ENCODE assay signal across 14 mouse cellular contexts in genomic region chr4:151739348-151739956, GRCm38 (mm10).
DNase-seq lines count a peak whose midpoint lies in the region; ATAC-seq lines count a peak whose summit lies in the region.
"Had no signal": no experiment of that assay in that cellular context is flagged by ENCODE, and none has a peak within 500 bp of the region (broad histone marks: within the 10 kb centered on the region; RNA-seq: fewer than 3 reads in every experiment).

No protein-coding gene starts in this region.

- H3K27ac ChIP-seq in forebrain, embryonic 15.5 days (replicated peaks): no peak overlapping the region
- H3K27ac ChIP-seq in forebrain, embryonic 16.5 days (ENCODE audit: low read length): no peak overlapping the region
- H3K27ac ChIP-seq in midbrain, embryonic 10.5 days (replicated peaks): 0 out of 2 replicates have a peak overlapping the region, but pooled peaks have one; percentile 33
- no peak overlapping the region for H3K27ac ChIP-seq in midbrain, embryonic 11.5 days (ENCODE audit: low read depth, low read length)
- H3K27ac ChIP-seq in liver, embryonic 16.5 days (ENCODE audit: low read length): no peak overlapping the region; the same call in 1 of the 2 replicates
- H3K27ac ChIP-seq: heart, adult 2 months; lung, embryonic 15.5 days had no signal

- no peak overlapping the region for H3K4me2 ChIP-seq in forebrain, embryonic 15.5 days (replicated peaks)
- no peak overlapping the region for H3K4me2 ChIP-seq in forebrain, embryonic 16.5 days (ENCODE audit: low read length)
- no peak overlapping the region for H3K4me2 ChIP-seq in midbrain, embryonic 11.5 days
- H3K4me2 ChIP-seq in liver, embryonic 16.5 days (ENCODE audit: low read depth, low read length): no peak overlapping the region
- H3K4me2 ChIP-seq: lung, embryonic 15.5 days had no signal

- H3K9ac ChIP-seq in forebrain, embryonic 15.5 days (replicated peaks): no peak overlapping the region
- no peak overlapping the region for H3K9ac ChIP-seq in forebrain, embryonic 16.5 days (replicated peaks; ENCODE audit: low read depth, low read length)
- H3K9ac ChIP-seq in midbrain, embryonic 11.5 days (ENCODE audit: low read length): no peak overlapping the region
- no peak overlapping the region for H3K9ac ChIP-seq in liver, embryonic 16.5 days (ENCODE audit: low read depth, low read length)
- H3K9ac ChIP-seq: lung, embryonic 15.5 days had no signal

- ATAC-seq in forebrain, embryonic 15.5 days (replicated peaks): 0 out of 2 replicates have a peak, but pooled peaks have one; percentile 36
- no peak for ATAC-seq in forebrain, embryonic 16.5 days
- ATAC-seq in midbrain, embryonic 11.5 days (ENCODE audit: low FRiP score): no peak
- ATAC-seq in granulocyte monocyte progenitor cell, adult 5-6 weeks (replicated peaks; ENCODE audit: poor library complexity, severe bottlenecking): peak; percentile 9; the same call in 1 of the 2 replicates
- ATAC-seq in liver, embryonic 16.5 days (ENCODE audit: low read depth): peak; percentile 43
- ATAC-seq: Patski had no signal

- H3K27me3 ChIP-seq in forebrain, embryonic 15.5 days: no peaks in the 10 kb centered on the region
- no peaks in the 10 kb centered on the region for H3K27me3 ChIP-seq in forebrain, embryonic 16.5 days (replicated peaks; ENCODE audit: control insufficient read depth, insufficient read depth, low read length)
- H3K27me3 ChIP-seq in midbrain, embryonic 10.5 days (ENCODE audit: low read depth, poor library complexity, severe bottlenecking): no peaks in the 10 kb centered on the region
- no peaks in the 10 kb centered on the region for H3K27me3 ChIP-seq in midbrain, embryonic 11.5 days (ENCODE audit: control insufficient read depth, insufficient read depth, low read length)
- no peaks in the 10 kb centered on the region for H3K27me3 ChIP-seq in liver, embryonic 16.5 days (ENCODE audit: control insufficient read depth, insufficient read depth, low read depth, low read length)
- H3K27me3 ChIP-seq: lung, embryonic 15.5 days had no signal

- H3K4me3 ChIP-seq in forebrain, embryonic 15.5 days: no peak overlapping the region
- no peak overlapping the region for H3K4me3 ChIP-seq in forebrain, embryonic 16.5 days (replicated peaks; ENCODE audit: low read length)
- no peak overlapping the region for H3K4me3 ChIP-seq in midbrain, embryonic 10.5 days
- H3K4me3 ChIP-seq in midbrain, embryonic 11.5 days (ENCODE audit: low read depth, low read length): no peak overlapping the region
- no peak overlapping the region for H3K4me3 ChIP-seq in liver, embryonic 16.5 days (ENCODE audit: low read depth, low read length)
- H3K4me3 ChIP-seq: heart, adult 2 months; lung, embryonic 15.5 days; megakaryocyte, embryonic 14.5 days had no signal

- H3K36me3 ChIP-seq in forebrain, embryonic 15.5 days: no peaks in the 10 kb centered on the region
- no peaks in the 10 kb centered on the region for H3K36me3 ChIP-seq in forebrain, embryonic 16.5 days (ENCODE audit: control insufficient read depth, insufficient read depth)
- H3K36me3 ChIP-seq in midbrain, embryonic 10.5 days: no peaks in the 10 kb centered on the region
- no peaks in the 10 kb centered on the region for H3K36me3 ChIP-seq in midbrain, embryonic 11.5 days (ENCODE audit: control insufficient read depth, insufficient read depth, low read length)
- no peaks in the 10 kb centered on the region for H3K36me3 ChIP-seq in liver, embryonic 16.5 days (ENCODE audit: control insufficient read depth, insufficient read depth)
- H3K36me3 ChIP-seq: lung, embryonic 15.5 days had no signal

- H3K9me3 ChIP-seq in forebrain, embryonic 15.5 days: no peaks in the 10 kb centered on the region
- no peaks in the 10 kb centered on the region for H3K9me3 ChIP-seq in forebrain, embryonic 16.5 days (ENCODE audit: control insufficient read depth, low read length)
- no peaks in the 10 kb centered on the region for H3K9me3 ChIP-seq in midbrain, embryonic 10.5 days (replicated peaks)
- no peaks in the 10 kb centered on the region for H3K9me3 ChIP-seq in midbrain, embryonic 11.5 days (ENCODE audit: control insufficient read depth, low read length)
- H3K9me3 ChIP-seq in liver, embryonic 16.5 days (replicated peaks; ENCODE audit: control insufficient read depth, low read length): no peaks in the 10 kb centered on the region
- H3K9me3 ChIP-seq: lung, embryonic 15.5 days had no signal

- 86% methylated on average over 12 of the region's 12 CpGs for WGBS in forebrain, embryonic 15.5 days
- WGBS in forebrain, embryonic 16.5 days: 83% methylated on average over 11 of the region's 12 CpGs
- 83% methylated on average over 12 of the region's 12 CpGs for WGBS in midbrain, embryonic 10.5 days
- 86% methylated on average over 11 of the region's 12 CpGs for WGBS in midbrain, embryonic 11.5 days
- 56% methylated on average over 11 of the region's 12 CpGs for WGBS in liver, embryonic 16.5 days (ENCODE audit: insufficient replicate concordance)

- no peak for DNase-seq in midbrain, embryonic 10.5 days (ENCODE audit: low spot score)
- DNase-seq in midbrain, embryonic 11.5 days (ENCODE audit: low spot score, missing footprints): no peak
- DNase-seq in embryo, embryonic 10.5 days (ENCODE audit: low spot score): no peak
- DNase-seq in adrenal gland, postnatal 14 days: no peak
- DNase-seq: cerebellum, adult 2 months; heart, adult 2 months; kidney, adult 9 months had no signal

- H3K4me1 ChIP-seq in forebrain, embryonic 15.5 days: peaks cover 14% of the 10 kb centered on the region
- peaks cover 23% of the 10 kb centered on the region for H3K4me1 ChIP-seq in forebrain, embryonic 16.5 days (replicated peaks; ENCODE audit: control insufficient read depth, insufficient read depth, low read length)
- peaks cover 20% of the 10 kb centered on the region for H3K4me1 ChIP-seq in midbrain, embryonic 10.5 days
- 0 out of 2 replicates have a peak, but pooled peaks cover 3% of the 10 kb centered on the region for H3K4me1 ChIP-seq in midbrain, embryonic 11.5 days (ENCODE audit: control insufficient read depth, insufficient read depth, low read length)
- H3K4me1 ChIP-seq in liver, embryonic 16.5 days (ENCODE audit: control insufficient read depth, low read depth, low read length): peaks cover 40% of the 10 kb centered on the region

Comparison
In these comparisons a context has a peak if more than half of its experiments do, and no peak if none do; other contexts are left out.
1. ATAC-seq: peak in forebrain, embryonic 15.5 days (single experiment), granulocyte monocyte progenitor cell, adult 5-6 weeks (single experiment) and liver, embryonic 16.5 days (single experiment); none in forebrain, embryonic 16.5 days (single experiment) and midbrain, embryonic 11.5 days (single experiment).